Mouse (Mus musculus) MEL (cell line): ENCODE data around the gene Surf2. TPM values are rescaled to one million over a fixed set of nuclear protein-coding genes. Genes with fewer than 3 reads are reported as not detected.
A peak's percentile ranks its signal among the peaks of the same experiment; 100 is the strongest.

Experiments
- DNase-seq: peaks from one replicate; pipeline ENCODE4 v3.0.0; 2011; ENCODE audit warnings: low read depth, low spot score
- H3K27ac ChIP-seq: 2 replicates; pipeline ENCODE4 v1.5.1; 2012; ENCODE audit warnings: low read depth, mild to moderate bottlenecking, control low read depth, low read length, moderate library complexity; ENCODE audit not compliant: control insufficient read depth
- H3K27me3 ChIP-seq, 2 experiments: fragments of 150-350 bp in 1 of 2; sonication (generic) in 1 of 2; 2 replicates each; pipeline ENCODE4 v1.6.1; 2012; ENCODE audit warnings: low read length in 2 of 2, mild to moderate bottlenecking in 2 of 2, improper control_type of control experiment in 1 of 2, moderate library complexity in 1 of 2; ENCODE audit not compliant: insufficient read depth in 2 of 2, control insufficient read depth in 1 of 2
- H3K36me3 ChIP-seq, 2 experiments: 2 replicates each; pipeline ENCODE4 v1.6.1; 2012 to 2014; ENCODE audit warnings: low read length in 2 of 2, improper control_type of control experiment in 1 of 2, inconsistent platforms in 1 of 2, mild to moderate bottlenecking in 1 of 2; ENCODE audit not compliant: insufficient read depth in 2 of 2, control insufficient read depth in 1 of 2
- H3K4me1 ChIP-seq, 2 experiments: fragments of 150-350 bp in 1 of 2; sonication (generic) in 1 of 2; 2 replicates each; pipeline ENCODE4 v1.6.1; 2012; ENCODE audit warnings: low read length in 2 of 2, improper control_type of control experiment in 1 of 2, mild to moderate bottlenecking in 1 of 2; ENCODE audit not compliant: insufficient read depth in 2 of 2, control insufficient read depth in 1 of 2
- H3K4me3 ChIP-seq, 2 experiments: fragments of 150-350 bp in 1 of 2; sonication (generic) in 1 of 2; 2 replicates each; pipeline ENCODE4 v1.5.1; 2012; ENCODE audit warnings: low read depth in 2 of 2, low read length in 2 of 2, mild to moderate bottlenecking in 2 of 2, moderate library complexity in 2 of 2, control low read depth in 1 of 2, improper control_type of control experiment in 1 of 2; ENCODE audit not compliant: control insufficient read depth in 1 of 2, insufficient read depth in 1 of 2
- H3K79me2 ChIP-seq: 2 replicates; pipeline ENCODE4 v1.6.1; 2012; ENCODE audit warnings: mild to moderate bottlenecking, low read length, moderate library complexity; ENCODE audit not compliant: control insufficient read depth, poor library complexity, insufficient read depth
- H3K9ac ChIP-seq: 2 replicates; pipeline ENCODE4 v1.6.1; 2012; ENCODE audit warnings: low read depth, mild to moderate bottlenecking, control low read depth, low read length, moderate library complexity; ENCODE audit not compliant: control insufficient read depth, poor library complexity, severe bottlenecking
- H3K9me3 ChIP-seq: fragments of 150-350 bp; sonication (generic); replicated peaks from 2 replicates; pipeline ENCODE4 v1.6.1; 2012; ENCODE audit warnings: mild to moderate bottlenecking, low read length, improper control_type of control experiment, moderate library complexity; ENCODE audit not compliant: insufficient read depth
- BHLHE40 ChIP-seq: IDR thresholded peaks from 2 replicates; pipeline ENCODE4 v1.6.1; 2012; ENCODE audit warnings: low read depth, mild to moderate bottlenecking, inconsistent platforms, low read length, improper control_type of control experiment, borderline replicate concordance
- CHD1 ChIP-seq: IDR thresholded peaks from 2 replicates; pipeline ENCODE4 v1.6.1; 2012; ENCODE audit warnings: low read depth, mild to moderate bottlenecking, inconsistent platforms, low read length, improper control_type of control experiment
- CHD2 ChIP-seq: IDR thresholded peaks from 2 replicates; pipeline ENCODE4 v1.6.1; 2011; ENCODE audit warnings: low read length, improper control_type of control experiment
- CTCF ChIP-seq, 3 experiments: IDR thresholded peaks in 2 of 3; conservative IDR thresholded peaks in 1 of 3; 2 replicates each; pipeline ENCODE4 v1.5.1; 2011 to 2012; ENCODE audit warnings: low read length in 3 of 3, low read depth in 2 of 3, mild to moderate bottlenecking in 2 of 3, improper control_type of control experiment in 1 of 3, inconsistent platforms in 1 of 3, mixed read lengths in 1 of 3, moderate library complexity in 1 of 3; ENCODE audit not compliant: control insufficient read depth in 1 of 3, insufficient read depth in 1 of 3, poor library complexity in 1 of 3, severe bottlenecking in 1 of 3
- E2F4 ChIP-seq: IDR thresholded peaks from 2 replicates; pipeline ENCODE4 v1.6.1; 2011; ENCODE audit warnings: low read depth, low read length, improper control_type of control experiment, borderline replicate concordance
- ELF1 ChIP-seq: IDR thresholded peaks from 2 replicates; pipeline ENCODE4 v1.6.1; 2014; ENCODE audit warnings: low read depth, mild to moderate bottlenecking, inconsistent platforms, low read length, improper control_type of control experiment, moderate library complexity
- EP300 ChIP-seq, 2 experiments: IDR thresholded peaks; 2 replicates each; pipeline ENCODE4 v1.6.1; 2011; ENCODE audit warnings: improper control_type of control experiment in 2 of 2, low read length in 2 of 2, low read depth in 1 of 2, mild to moderate bottlenecking in 1 of 2
- ETS1 ChIP-seq: IDR thresholded peaks from 2 replicates; pipeline ENCODE4 v1.6.1; 2012; ENCODE audit warnings: low read depth, mild to moderate bottlenecking, inconsistent platforms, low read length, improper control_type of control experiment, moderate library complexity
- GABPA ChIP-seq: IDR thresholded peaks from 2 replicates; pipeline ENCODE4 v1.6.1; 2012; ENCODE audit warnings: low read depth, mild to moderate bottlenecking, inconsistent platforms, low read length, improper control_type of control experiment, moderate library complexity
- HCFC1 ChIP-seq: IDR thresholded peaks from 2 replicates; pipeline ENCODE4 v1.6.1; 2012; ENCODE audit warnings: low read depth, mild to moderate bottlenecking, inconsistent platforms, low read length, improper control_type of control experiment, moderate library complexity
- JUND ChIP-seq: IDR thresholded peaks from 2 replicates; pipeline ENCODE4 v1.6.1; 2011; ENCODE audit warnings: low read depth, mild to moderate bottlenecking, improper control_type of control experiment, low read length
- KAT2A ChIP-seq: conservative IDR thresholded peaks from 2 replicates; pipeline ENCODE4 v1.6.1; 2012; ENCODE audit warnings: low read depth, low read length, improper control_type of control experiment, inconsistent platforms
- MAFK ChIP-seq: IDR thresholded peaks from 2 replicates; pipeline ENCODE4 v1.6.1; 2011; ENCODE audit warnings: low read depth, mild to moderate bottlenecking, low read length, improper control_type of control experiment, borderline replicate concordance
- MAX ChIP-seq: IDR thresholded peaks from 2 replicates; pipeline ENCODE4 v1.6.1; 2011; ENCODE audit warnings: low read length, improper control_type of control experiment
- MAZ ChIP-seq: IDR thresholded peaks from 2 replicates; pipeline ENCODE4 v1.6.1; 2012; ENCODE audit warnings: low read depth, mild to moderate bottlenecking, inconsistent platforms, low read length, improper control_type of control experiment
- MEF2A ChIP-seq: IDR thresholded peaks from 2 replicates; pipeline ENCODE4 v1.6.1; 2014; ENCODE audit warnings: low read depth, mild to moderate bottlenecking, inconsistent platforms, low read length, improper control_type of control experiment; ENCODE audit not compliant: poor library complexity, insufficient replicate concordance, severe bottlenecking; ENCODE audit errors: extremely low read depth
- MXI1 ChIP-seq: IDR thresholded peaks from 2 replicates; pipeline ENCODE4 v1.6.1; 2011; ENCODE audit warnings: mild to moderate bottlenecking, low read depth, low read length, improper control_type of control experiment
- MYC ChIP-seq: IDR thresholded peaks from 2 replicates; pipeline ENCODE4 v1.6.1; 2011; ENCODE audit warnings: low read depth, mild to moderate bottlenecking, low read length, improper control_type of control experiment, moderate library complexity
- NELFE ChIP-seq: IDR thresholded peaks from 2 replicates; pipeline ENCODE4 v1.6.1; 2011; ENCODE audit warnings: low read depth, low read length, improper control_type of control experiment
- NRF1 ChIP-seq: IDR thresholded peaks from 2 replicates; pipeline ENCODE4 v1.6.1; 2014; ENCODE audit warnings: low read depth, mild to moderate bottlenecking, inconsistent platforms, low read length, improper control_type of control experiment, moderate library complexity; ENCODE audit not compliant: poor library complexity, insufficient read depth, severe bottlenecking
- POLR2A ChIP-seq, 2 experiments: IDR thresholded peaks; 2 replicates each; pipeline ENCODE4 v1.6.1; 2011 to 2012; ENCODE audit warnings: low read length in 2 of 2, mild to moderate bottlenecking in 2 of 2, control low read depth in 1 of 2, improper control_type of control experiment in 1 of 2, low read depth in 1 of 2, moderate library complexity in 1 of 2; ENCODE audit not compliant: control insufficient read depth in 1 of 2, insufficient read depth in 1 of 2, poor library complexity in 1 of 2
- POLR2AphosphoS2 ChIP-seq: IDR thresholded peaks from 2 replicates; pipeline ENCODE4 v1.6.1; 2011; ENCODE audit warnings: low read length, improper control_type of control experiment
- RCOR1 ChIP-seq: IDR thresholded peaks from 2 replicates; pipeline ENCODE4 v1.6.1; 2012; ENCODE audit warnings: low read depth, mild to moderate bottlenecking, inconsistent platforms, low read length, improper control_type of control experiment
- SIN3A ChIP-seq: IDR thresholded peaks from 2 replicates; pipeline ENCODE4 v1.6.1; 2012; ENCODE audit warnings: low read length, improper control_type of control experiment, inconsistent platforms
- SMC3 ChIP-seq: IDR thresholded peaks from 2 replicates; pipeline ENCODE4 v1.6.1; 2011; ENCODE audit warnings: low read depth, low read length, improper control_type of control experiment
- TAL1 ChIP-seq: IDR thresholded peaks from 2 replicates; pipeline ENCODE4 v1.6.1; 2012; ENCODE audit warnings: mild to moderate bottlenecking, inconsistent platforms, low read length, moderate library complexity, mixed read lengths
- TBP ChIP-seq: IDR thresholded peaks from 2 replicates; pipeline ENCODE4 v1.8.0; 2011; ENCODE audit warnings: low read depth, low read length, improper control_type of control experiment
- TCF12 ChIP-seq: IDR thresholded peaks from 2 replicates; pipeline ENCODE4 v1.6.1; 2014; ENCODE audit warnings: low read depth, mild to moderate bottlenecking, inconsistent platforms, low read length, improper control_type of control experiment, moderate library complexity
- UBTF ChIP-seq: IDR thresholded peaks from 2 replicates; pipeline ENCODE4 v1.6.1; 2012; ENCODE audit warnings: low read depth, mild to moderate bottlenecking, inconsistent platforms, low read length, improper control_type of control experiment, moderate library complexity, borderline replicate concordance; ENCODE audit not compliant: insufficient read depth
- USF1 ChIP-seq: IDR thresholded peaks from 2 replicates; pipeline ENCODE4 v1.6.1; 2014; ENCODE audit warnings: low read depth, mild to moderate bottlenecking, inconsistent platforms, low read length, improper control_type of control experiment, moderate library complexity
- USF2 ChIP-seq, 2 experiments: IDR thresholded peaks; 2 replicates each; pipeline ENCODE4 v1.6.1; 2011 to 2012; ENCODE audit warnings: improper control_type of control experiment in 2 of 2, low read length in 2 of 2, borderline replicate concordance in 1 of 2, inconsistent platforms in 1 of 2, low read depth in 1 of 2, mild to moderate bottlenecking in 1 of 2; ENCODE audit not compliant: insufficient read depth in 1 of 2
- ZC3H11A ChIP-seq: IDR thresholded peaks from 2 replicates; pipeline ENCODE4 v1.6.1; 2012; ENCODE audit warnings: low read depth, mild to moderate bottlenecking, inconsistent platforms, low read length, improper control_type of control experiment
- ZKSCAN1 ChIP-seq: IDR thresholded peaks from 2 replicates; pipeline ENCODE4 v1.6.1; 2012; ENCODE audit warnings: low read depth, mild to moderate bottlenecking, inconsistent platforms, low read length, improper control_type of control experiment, moderate library complexity
- ZMIZ1 ChIP-seq: IDR thresholded peaks from 2 replicates; pipeline ENCODE4 v1.6.1; 2012; ENCODE audit warnings: low read depth, mild to moderate bottlenecking, inconsistent platforms, low read length, improper control_type of control experiment, moderate library complexity
- ZNF384 ChIP-seq: IDR thresholded peaks from 2 replicates; pipeline ENCODE4 v1.6.1; 2012; ENCODE audit warnings: low read depth, mild to moderate bottlenecking, inconsistent platforms, low read length, improper control_type of control experiment
- polyA plus RNA-seq, 2 experiments: library from polyadenylated mRNA; stranded (reverse) in 1 of 2; unstranded in 1 of 2; fragments of >175 nt in 1 of 2; fragments of >200 nt in 1 of 2; gene quantifications; 2 replicates each; pipeline versions ENCODE4 v1.2.1 to v1.2.4; 2012; ENCODE audit warnings: low replicate concordance in 2 of 2, low read depth in 1 of 2; ENCODE audit not compliant: insufficient read length in 2 of 2, insufficient read depth in 1 of 2, missing spikeins in 1 of 2
- total RNA-seq: library from RNA; depleted of rRNA; stranded (reverse); fragments of 300-350 nt; gene quantifications from 2 replicates; pipeline ENCODE4 v1.2.3, GENCODE M21; 2012

The Surf2 gene
- total and polyA plus RNA-seq, 3 experiments, result 63.1 to 84.8 TPM; not detected in 1

- Histone ChIP-seq H3K27me3 (no peaks in the 10 kb centered on the region), H3K36me3 (peaks cover 5 to 18% of the 10 kb centered on the region in 2 experiments; a peak in 3 of 4 replicates), H3K27ac (peak overlapping the region; percentile 54), H3K4me1 (peaks cover 0 to 18% of the 10 kb centered on the region in 2 experiments; a peak in 2 of 4 replicates), H3K79me2 (peaks cover 75% of the 10 kb centered on the region), H3K9me3 (no peaks in the 10 kb centered on the region), H3K4me3 (no peak overlapping the region), H3K9ac (peak overlapping the region; percentile 87)
- DNase-seq, result peak; percentile 58
- TF ChIP-seq POLR2AphosphoS2 (peak; percentile 79), NRF1 (no peak), TBP (no peak), ZC3H11A (no peak), EP300 (IDR thresholded peaks at IDR 0.05; ENCODE audit: low read depth in 1 of 2, low read length in 2 of 2) (no peak), ZMIZ1 (peak; percentile 58; the same call in 1 of the 2 replicates), MAX (no peak), USF1 (no peak), E2F4 (no peak), ZNF384 (no peak), CTCF (IDR thresholded peaks at IDR 0.05 in 2 of 3, conservative IDR thresholded peaks at IDR 0.05 in 1 of 3; ENCODE audit: control insufficient read depth in 1 of 3, insufficient read depth in 1 of 3, low read depth in 2 of 3, low read length in 3 of 3, poor library complexity in 1 of 3, severe bottlenecking in 1 of 3) (0 out of 6 replicates have a peak, but pooled peaks of 1 of the 3 experiments have one; percentile 11), MEF2A (no peak), JUND (no peak), TAL1 (no peak), CHD1 (no peak), ELF1 (no peak), MAZ (no peak), MXI1 (no peak; the same call in 1 of the 2 replicates), NELFE (no peak), USF2 (IDR thresholded peaks at IDR 0.05; ENCODE audit: borderline replicate concordance in 1 of 2, insufficient read depth in 1 of 2, low read depth in 1 of 2, low read length in 2 of 2) (no peak), MAFK (no peak), HCFC1 (no peak; the same call in 1 of the 2 replicates), RCOR1 (no peak), MYC (peak; percentile 58; the same call in 1 of the 2 replicates), GABPA (no peak), ZKSCAN1 (no peak), KAT2A (no peak), POLR2A (IDR thresholded peaks at IDR 0.05; ENCODE audit: control insufficient read depth in 1 of 2, insufficient read depth in 1 of 2, low read depth in 1 of 2, low read length in 2 of 2, poor library complexity in 1 of 2) (peak in 1 of 2 experiments; percentile 12; a peak in 1 of 4 replicates), CHD2 (peak; percentile 44), SIN3A (0 out of 2 replicates have a peak, but pooled peaks have one; percentile 3), TCF12 (no peak), BHLHE40 (no peak), SMC3 (0 out of 2 replicates have a peak, but pooled peaks have one; percentile 15), UBTF (no peak), ETS1 (no peak)
Observed at GRCm38 (mm10) chr2:26914148-26914941, 1.8 kb upstream of the Surf2 start.
